Mouse (Mus musculus) cerebellum, postnatal 36 days (tissue): ENCODE measurements around the gene Ss18l1.
A peak's percentile ranks its signal among the peaks of the same experiment; 100 is the strongest.

Experiments used
- DNase-seq, 2 experiments: peaks; one replicate each; pipeline ENCODE4 v3.0.0; 2021 to 2022; ENCODE audit warnings: mixed read lengths in 2 of 2

Gene Ss18l1

GRCm38 (mm10) chr2:180042256-180042857, at the start of gene Ss18l1, which contains the start of gene Psma7:
Gene Ss18l1 (plus strand): TSS chr2:180042509.
Gene Psma7 (minus strand): TSS chr2:180042433.
- peak; percentile 87 to 93 for DNase-seq

DNA sequence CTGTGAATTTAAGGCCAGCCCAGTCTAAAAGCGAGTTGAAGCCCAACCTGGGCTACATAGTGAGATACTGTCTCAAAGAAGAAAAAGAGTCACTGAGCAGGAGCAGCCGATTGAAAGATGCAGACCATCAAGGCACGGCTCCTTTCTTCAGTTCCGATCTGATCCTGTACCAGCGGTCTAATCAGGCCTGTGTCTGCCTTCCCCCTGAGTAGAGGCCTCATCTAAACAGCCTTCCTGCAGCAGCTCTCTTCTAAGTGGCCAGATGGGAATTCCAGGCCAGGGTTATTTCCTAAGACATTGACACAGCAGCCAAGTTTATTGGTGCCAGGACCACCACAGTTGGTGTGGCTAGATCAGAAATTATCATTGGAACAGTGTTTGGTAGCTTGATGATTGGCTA, 49.2 kb upstream of the Ss18l1 start:
- no peak for DNase-seq

GRCm38 (mm10) chr2:179998431-179998830, 43.9 kb upstream of the Ss18l1 start:
- DNase-seq: no peak

DNA sequence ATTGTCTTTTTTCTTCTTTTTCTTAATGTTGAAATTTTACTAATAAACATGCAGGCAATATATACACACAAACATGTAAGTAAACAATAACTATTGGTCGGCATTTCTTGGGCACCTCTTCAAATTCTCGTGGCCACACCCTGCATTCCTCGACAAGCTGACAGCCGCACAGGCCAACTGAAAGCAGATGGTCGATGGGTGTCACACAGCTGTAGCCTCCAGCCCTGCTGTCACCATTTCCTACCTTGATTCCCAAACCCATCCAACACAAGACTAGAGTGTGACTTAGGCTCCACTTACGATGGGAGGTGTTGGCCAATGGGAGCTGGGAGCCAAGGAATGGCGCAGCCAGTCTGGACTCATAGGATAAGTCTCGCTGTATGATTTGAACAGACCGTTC, 40.7 kb upstream of the Ss18l1 start:
- no peak for DNase-seq

- no peak for DNase-seq
These were observed 36.5 kb upstream of the Ss18l1 start for GRCm38 (mm10) chr2:180005656-180006351.

GRCm38 (mm10) chr2:180006352-180007017, 35.8 kb upstream of the Ss18l1 start:
- no peak for DNase-seq

GRCm38 (mm10) chr2:180010686-180011085, 31.6 kb upstream of the Ss18l1 start:
- no peak for DNase-seq

- DNase-seq: no peak
These were observed 30.9 kb upstream of the Ss18l1 start for GRCm38 (mm10) chr2:180011370-180011769.

DNA sequence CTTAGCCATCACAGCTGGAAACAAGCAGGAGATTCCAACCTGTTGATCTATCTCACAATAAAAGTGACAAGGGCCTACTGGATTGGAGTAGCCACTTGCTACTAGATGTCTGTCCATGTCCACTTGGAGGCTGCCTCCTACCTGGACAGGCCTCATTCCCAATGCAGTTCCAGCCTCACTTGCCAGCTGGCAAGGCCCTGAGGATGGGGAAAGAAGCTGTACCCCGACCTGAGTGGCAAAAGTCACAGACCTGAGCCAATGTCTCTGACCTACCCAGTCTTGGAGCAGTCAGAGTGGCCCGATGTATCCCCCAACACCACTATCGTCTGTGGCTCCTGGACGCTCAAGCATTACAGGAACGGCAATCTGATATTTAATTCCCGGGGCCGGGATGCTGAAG, 28.6 kb upstream of the Ss18l1 start:
- DNase-seq: no peak

GRCm38 (mm10) chr2:180017632-180018031, 24.7 kb upstream of the Ss18l1 start:
- no peak for DNase-seq

DNA sequence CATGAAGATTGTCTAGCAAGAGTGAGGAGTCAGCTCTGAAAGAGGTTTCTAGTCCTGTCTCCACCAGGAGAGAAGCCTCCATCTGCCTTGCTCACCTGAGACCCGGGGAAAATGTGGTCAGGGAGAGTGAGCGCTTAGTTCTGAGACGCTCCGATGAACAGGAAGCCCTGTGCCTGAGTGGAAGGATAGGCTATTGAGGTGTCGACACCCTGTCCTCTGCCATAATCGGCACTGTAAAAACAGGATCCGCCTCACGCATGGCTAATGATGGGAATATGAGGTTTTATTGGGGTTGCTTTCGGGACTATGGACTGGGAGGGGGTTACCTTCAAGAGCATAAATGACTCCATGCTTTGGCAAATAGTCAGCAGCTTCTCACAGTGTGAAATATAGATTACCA, 23.7 kb upstream of the Ss18l1 start:
- DNase-seq: no peak

DNA sequence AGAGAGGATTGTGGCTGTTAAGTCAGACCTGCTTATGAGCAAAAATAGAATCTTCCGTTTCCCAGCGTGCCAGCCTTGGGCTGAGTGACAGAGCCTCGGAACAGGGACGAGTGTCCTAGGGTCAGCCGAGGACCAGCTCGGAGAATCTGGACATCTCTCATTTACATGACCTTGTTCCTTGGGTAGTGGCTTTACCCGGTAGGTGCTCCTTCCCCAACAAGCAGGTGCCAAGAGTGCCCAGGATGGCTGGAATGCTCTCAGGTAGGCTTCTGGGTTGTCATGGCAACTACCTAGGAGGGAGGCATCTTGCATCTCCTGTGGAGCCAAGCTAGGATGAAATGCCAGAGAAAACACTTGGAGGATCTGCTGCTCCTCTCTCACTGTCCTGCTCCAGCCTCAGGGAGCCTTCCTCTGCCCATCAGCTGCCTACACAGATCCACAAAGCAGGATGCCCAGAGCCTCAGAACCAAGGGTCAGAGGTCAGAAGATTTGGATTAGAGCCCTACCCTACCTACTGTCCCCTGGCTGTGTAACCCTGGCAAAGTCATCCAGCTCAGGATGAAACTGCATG, 22.1 kb upstream of the Ss18l1 start:
- DNase-seq: peak; percentile 54 to 69

GRCm38 (mm10) chr2:180020919-180021318, 21.4 kb upstream of the Ss18l1 start:
- DNase-seq: peak; percentile 37 to 46

GRCm38 (mm10) chr2:180022751-180023150, 19.6 kb upstream of the Ss18l1 start:
- DNase-seq: no peak

DNA sequence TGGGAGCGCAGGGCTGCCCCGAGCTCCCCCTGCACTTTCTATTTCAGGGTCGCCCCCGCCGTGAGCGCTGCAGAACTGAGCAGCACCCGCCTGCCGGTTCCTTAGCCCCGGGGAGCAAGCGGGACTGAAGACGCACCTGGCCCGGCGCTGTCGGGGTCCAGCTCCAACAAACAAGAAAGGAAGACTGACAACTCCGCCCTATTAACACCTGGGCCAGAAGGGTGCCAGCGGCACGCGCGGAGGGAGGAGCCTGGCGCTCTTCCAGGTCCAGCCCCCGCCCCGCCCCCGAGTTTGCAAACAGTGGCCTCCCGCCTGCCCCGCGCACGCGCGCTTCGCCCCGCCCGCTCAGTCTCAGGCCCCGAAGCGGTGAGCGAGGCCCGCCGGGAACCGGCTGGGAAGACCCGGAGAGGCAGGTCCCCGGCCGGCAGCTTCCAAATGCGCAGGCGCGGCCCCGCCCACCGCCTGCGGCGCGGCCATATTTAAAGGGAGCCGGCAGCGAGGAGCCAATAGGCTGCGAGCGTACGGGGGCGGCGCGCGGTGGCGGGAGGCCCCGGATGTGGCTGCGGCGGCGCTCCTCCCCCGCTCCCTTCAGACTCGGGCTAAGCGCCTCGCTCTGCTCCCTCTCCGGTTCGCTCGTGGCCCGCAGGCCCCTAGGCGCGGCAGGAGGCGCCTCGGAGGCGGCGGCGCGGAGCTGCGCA, 17.8 kb upstream of the Ss18l1 start, which contains the start of gene Lsm14b:
Gene Lsm14b, plus strand, starts transcription at position 587 of the 698 bp plus-strand sequence.
- DNase-seq: peak; percentile 98 to 100

DNA sequence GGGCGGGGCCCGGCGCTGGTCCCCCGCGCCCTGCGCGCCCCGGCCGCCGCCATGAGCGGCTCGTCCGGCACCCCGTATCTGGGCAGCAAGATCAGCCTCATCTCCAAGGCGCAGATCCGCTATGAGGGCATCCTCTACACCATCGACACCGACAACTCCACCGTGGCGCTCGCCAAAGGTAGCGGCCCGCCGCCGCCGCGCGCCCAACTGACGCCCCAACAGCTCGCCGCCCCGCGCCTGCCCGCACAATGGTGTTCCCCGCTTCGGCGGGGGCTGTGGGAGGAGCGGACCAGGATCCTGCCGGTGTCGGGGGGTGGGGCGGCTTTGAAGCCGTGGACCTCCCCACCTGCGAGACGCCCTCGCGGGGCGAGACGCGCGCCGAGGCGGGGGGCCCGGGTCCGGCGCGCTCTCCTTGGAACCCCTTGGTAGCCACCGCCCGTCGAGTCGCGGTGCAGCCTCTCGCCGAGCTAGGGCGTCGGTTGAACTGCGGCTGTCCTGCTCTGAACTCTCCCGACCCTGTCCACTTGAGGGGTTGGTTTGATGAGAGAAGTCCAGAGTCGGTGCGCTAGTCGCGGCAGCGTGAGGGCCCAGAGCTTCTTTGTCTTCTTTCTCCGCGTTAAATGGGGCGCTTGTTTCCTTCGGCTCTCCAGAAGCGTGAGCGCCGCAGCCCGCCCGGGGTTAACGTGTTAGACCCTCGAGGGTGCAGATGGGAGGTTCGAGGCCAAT, 17.0 kb upstream of the Ss18l1 start:
- peak in 1 of 2 experiments; percentile 66 for DNase-seq

GRCm38 (mm10) chr2:180025861-180026200, 16.5 kb upstream of the Ss18l1 start:
- DNase-seq: no peak

DNA sequence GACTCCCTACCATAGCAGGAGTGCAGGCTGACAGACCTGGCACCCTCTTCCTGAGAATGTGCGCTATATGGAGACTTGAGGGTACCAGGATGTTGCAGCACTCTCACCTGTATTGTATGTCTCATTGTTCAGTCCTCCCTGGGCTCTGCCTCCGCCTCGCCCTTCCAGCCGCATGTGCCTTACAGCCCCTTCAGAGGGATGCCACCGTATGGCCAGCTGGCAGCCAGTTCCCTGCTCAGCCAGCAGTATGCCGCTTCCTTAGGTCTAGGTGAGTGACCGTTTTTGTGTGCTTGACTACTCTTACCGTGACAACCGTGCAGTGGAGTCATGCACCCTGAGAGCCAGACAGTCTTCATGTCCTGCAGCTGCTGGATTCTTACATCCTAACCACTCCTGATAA, 14.5 kb upstream of the Ss18l1 start:
- DNase-seq: peak in 1 of 2 experiments; percentile 30

- DNase-seq: no peak
These were observed 11.0 kb upstream of the Ss18l1 start for GRCm38 (mm10) chr2:180031270-180031669.

- no peak for DNase-seq
These were observed 9.4 kb upstream of the Ss18l1 start for GRCm38 (mm10) chr2:180032925-180033324.

DNA sequence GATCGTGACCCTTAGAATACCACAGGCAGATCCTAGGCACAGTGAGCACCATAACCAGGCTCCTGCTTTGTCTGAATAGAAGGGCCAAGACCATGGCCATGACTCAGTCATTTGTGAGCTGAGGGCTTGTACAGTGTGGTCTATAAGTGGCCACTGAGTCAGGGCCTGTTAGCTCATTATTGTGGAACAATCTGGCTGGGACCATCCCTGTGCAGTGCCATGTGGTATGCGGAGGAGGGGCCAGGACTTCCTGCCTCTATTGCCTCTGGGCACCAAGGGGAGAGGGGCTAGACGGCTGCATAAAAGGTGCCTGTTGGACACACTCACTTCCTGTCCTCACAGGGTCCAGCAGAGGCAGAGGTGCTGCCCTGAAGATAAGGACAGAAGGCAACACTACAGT, 8.4 kb upstream of the Ss18l1 start:
- no peak for DNase-seq

DNA sequence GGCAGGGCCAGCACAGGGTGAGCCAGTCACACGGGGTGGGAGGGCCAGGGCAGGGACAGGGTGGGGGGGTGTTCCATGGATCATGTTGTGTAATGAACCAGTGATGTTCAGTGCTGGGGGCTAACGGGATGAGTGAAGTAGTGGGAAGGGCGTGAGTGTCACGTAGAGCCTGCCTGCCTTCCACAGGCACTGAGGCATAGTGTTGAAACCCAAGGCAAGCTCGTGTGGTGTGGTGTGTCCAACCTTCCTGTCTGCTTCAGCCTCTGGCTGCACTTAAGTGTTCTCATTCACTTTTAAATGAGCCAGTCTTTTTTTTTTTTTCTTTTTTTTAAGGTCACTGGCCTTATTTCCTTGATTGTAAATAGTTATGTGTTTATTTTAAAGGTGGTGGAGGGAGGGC, 7.6 kb upstream of the Ss18l1 start:
- DNase-seq: no peak
